Mouse (Mus musculus): ENCODE data around the gene Nedd9.

- TF ChIP-seq POLR2A (IDR thresholded peaks at IDR 0.05; ENCODE audit: control insufficient read depth, extremely low read depth, insufficient read depth, low read length, poor library complexity) = no peak
- no peak for TF ChIP-seq CTCF (IDR thresholded peaks at IDR 0.05; ENCODE audit: borderline replicate concordance, control insufficient read depth, extremely low read depth, insufficient read depth, low read length, poor library complexity)
These were observed 82.2 kb downstream of the Nedd9 start for GRCm38 (mm10) chr13:41405009-41405408.

All from thymus, adult 2 months (tissue).